Mouse (Mus musculus) MEL (cell line): ENCODE results near the gene Thsd7b. TPM values are rescaled to one million over a fixed set of nuclear protein-coding genes. Genes with fewer than 3 reads are reported as not detected.

Experiments
- DNase-seq: peaks from one replicate; pipeline ENCODE4 v3.0.0; 2011; ENCODE audit warnings: low read depth, low spot score
- H3K27ac ChIP-seq: 2 replicates; pipeline ENCODE4 v1.5.1; 2012; ENCODE audit warnings: low read depth, mild to moderate bottlenecking, control low read depth, low read length, moderate library complexity; ENCODE audit not compliant: control insufficient read depth
- H3K27me3 ChIP-seq, 2 experiments: fragments of 150-350 bp in 1 of 2; sonication (generic) in 1 of 2; 2 replicates each; pipeline ENCODE4 v1.6.1; 2012; ENCODE audit warnings: low read length in 2 of 2, mild to moderate bottlenecking in 2 of 2, improper control_type of control experiment in 1 of 2, moderate library complexity in 1 of 2; ENCODE audit not compliant: insufficient read depth in 2 of 2, control insufficient read depth in 1 of 2
- H3K36me3 ChIP-seq, 2 experiments: 2 replicates each; pipeline ENCODE4 v1.6.1; 2012 to 2014; ENCODE audit warnings: low read length in 2 of 2, improper control_type of control experiment in 1 of 2, inconsistent platforms in 1 of 2, mild to moderate bottlenecking in 1 of 2; ENCODE audit not compliant: insufficient read depth in 2 of 2, control insufficient read depth in 1 of 2
- H3K4me1 ChIP-seq, 2 experiments: fragments of 150-350 bp in 1 of 2; sonication (generic) in 1 of 2; 2 replicates each; pipeline ENCODE4 v1.6.1; 2012; ENCODE audit warnings: low read length in 2 of 2, improper control_type of control experiment in 1 of 2, mild to moderate bottlenecking in 1 of 2; ENCODE audit not compliant: insufficient read depth in 2 of 2, control insufficient read depth in 1 of 2
- H3K4me3 ChIP-seq, 2 experiments: fragments of 150-350 bp in 1 of 2; sonication (generic) in 1 of 2; 2 replicates each; pipeline ENCODE4 v1.5.1; 2012; ENCODE audit warnings: low read depth in 2 of 2, low read length in 2 of 2, mild to moderate bottlenecking in 2 of 2, moderate library complexity in 2 of 2, control low read depth in 1 of 2, improper control_type of control experiment in 1 of 2; ENCODE audit not compliant: control insufficient read depth in 1 of 2, insufficient read depth in 1 of 2
- H3K79me2 ChIP-seq: 2 replicates; pipeline ENCODE4 v1.6.1; 2012; ENCODE audit warnings: mild to moderate bottlenecking, low read length, moderate library complexity; ENCODE audit not compliant: control insufficient read depth, poor library complexity, insufficient read depth
- H3K9ac ChIP-seq: 2 replicates; pipeline ENCODE4 v1.6.1; 2012; ENCODE audit warnings: low read depth, mild to moderate bottlenecking, control low read depth, low read length, moderate library complexity; ENCODE audit not compliant: control insufficient read depth, poor library complexity, severe bottlenecking
- H3K9me3 ChIP-seq: fragments of 150-350 bp; sonication (generic); replicated peaks from 2 replicates; pipeline ENCODE4 v1.6.1; 2012; ENCODE audit warnings: mild to moderate bottlenecking, low read length, improper control_type of control experiment, moderate library complexity; ENCODE audit not compliant: insufficient read depth
- CHD1 ChIP-seq: IDR thresholded peaks from 2 replicates; pipeline ENCODE4 v1.6.1; 2012; ENCODE audit warnings: low read depth, mild to moderate bottlenecking, inconsistent platforms, low read length, improper control_type of control experiment
- CTCF ChIP-seq, 3 experiments: IDR thresholded peaks in 2 of 3; conservative IDR thresholded peaks in 1 of 3; 2 replicates each; pipeline ENCODE4 v1.5.1; 2011 to 2012; ENCODE audit warnings: low read length in 3 of 3, low read depth in 2 of 3, mild to moderate bottlenecking in 2 of 3, improper control_type of control experiment in 1 of 3, inconsistent platforms in 1 of 3, mixed read lengths in 1 of 3, moderate library complexity in 1 of 3; ENCODE audit not compliant: control insufficient read depth in 1 of 3, insufficient read depth in 1 of 3, poor library complexity in 1 of 3, severe bottlenecking in 1 of 3
- E2F4 ChIP-seq: IDR thresholded peaks from 2 replicates; pipeline ENCODE4 v1.6.1; 2011; ENCODE audit warnings: low read depth, low read length, improper control_type of control experiment, borderline replicate concordance
- ELF1 ChIP-seq: IDR thresholded peaks from 2 replicates; pipeline ENCODE4 v1.6.1; 2014; ENCODE audit warnings: low read depth, mild to moderate bottlenecking, inconsistent platforms, low read length, improper control_type of control experiment, moderate library complexity
- EP300 ChIP-seq, 2 experiments: IDR thresholded peaks; 2 replicates each; pipeline ENCODE4 v1.6.1; 2011; ENCODE audit warnings: improper control_type of control experiment in 2 of 2, low read length in 2 of 2, low read depth in 1 of 2, mild to moderate bottlenecking in 1 of 2
- ETS1 ChIP-seq: IDR thresholded peaks from 2 replicates; pipeline ENCODE4 v1.6.1; 2012; ENCODE audit warnings: low read depth, mild to moderate bottlenecking, inconsistent platforms, low read length, improper control_type of control experiment, moderate library complexity
- GATA1 ChIP-seq: IDR thresholded peaks from 2 replicates; pipeline ENCODE4 v1.6.1; 2011; ENCODE audit warnings: low read depth, low read length, improper control_type of control experiment
- HCFC1 ChIP-seq: IDR thresholded peaks from 2 replicates; pipeline ENCODE4 v1.6.1; 2012; ENCODE audit warnings: low read depth, mild to moderate bottlenecking, inconsistent platforms, low read length, improper control_type of control experiment, moderate library complexity
- JUND ChIP-seq: IDR thresholded peaks from 2 replicates; pipeline ENCODE4 v1.6.1; 2011; ENCODE audit warnings: low read depth, mild to moderate bottlenecking, improper control_type of control experiment, low read length
- KAT2A ChIP-seq: conservative IDR thresholded peaks from 2 replicates; pipeline ENCODE4 v1.6.1; 2012; ENCODE audit warnings: low read depth, low read length, improper control_type of control experiment, inconsistent platforms
- MAFK ChIP-seq: IDR thresholded peaks from 2 replicates; pipeline ENCODE4 v1.6.1; 2011; ENCODE audit warnings: low read depth, mild to moderate bottlenecking, low read length, improper control_type of control experiment, borderline replicate concordance
- NRF1 ChIP-seq: IDR thresholded peaks from 2 replicates; pipeline ENCODE4 v1.6.1; 2014; ENCODE audit warnings: low read depth, mild to moderate bottlenecking, inconsistent platforms, low read length, improper control_type of control experiment, moderate library complexity; ENCODE audit not compliant: poor library complexity, insufficient read depth, severe bottlenecking
- POLR2A ChIP-seq, 2 experiments: IDR thresholded peaks; 2 replicates each; pipeline ENCODE4 v1.6.1; 2011 to 2012; ENCODE audit warnings: low read length in 2 of 2, mild to moderate bottlenecking in 2 of 2, control low read depth in 1 of 2, improper control_type of control experiment in 1 of 2, low read depth in 1 of 2, moderate library complexity in 1 of 2; ENCODE audit not compliant: control insufficient read depth in 1 of 2, insufficient read depth in 1 of 2, poor library complexity in 1 of 2
- POLR2AphosphoS2 ChIP-seq: IDR thresholded peaks from 2 replicates; pipeline ENCODE4 v1.6.1; 2011; ENCODE audit warnings: low read length, improper control_type of control experiment
- RCOR1 ChIP-seq: IDR thresholded peaks from 2 replicates; pipeline ENCODE4 v1.6.1; 2012; ENCODE audit warnings: low read depth, mild to moderate bottlenecking, inconsistent platforms, low read length, improper control_type of control experiment
- TAL1 ChIP-seq: IDR thresholded peaks from 2 replicates; pipeline ENCODE4 v1.6.1; 2012; ENCODE audit warnings: mild to moderate bottlenecking, inconsistent platforms, low read length, moderate library complexity, mixed read lengths
- TBP ChIP-seq: IDR thresholded peaks from 2 replicates; pipeline ENCODE4 v1.8.0; 2011; ENCODE audit warnings: low read depth, low read length, improper control_type of control experiment
- TCF12 ChIP-seq: IDR thresholded peaks from 2 replicates; pipeline ENCODE4 v1.6.1; 2014; ENCODE audit warnings: low read depth, mild to moderate bottlenecking, inconsistent platforms, low read length, improper control_type of control experiment, moderate library complexity
- USF2 ChIP-seq, 2 experiments: IDR thresholded peaks; 2 replicates each; pipeline ENCODE4 v1.6.1; 2011 to 2012; ENCODE audit warnings: improper control_type of control experiment in 2 of 2, low read length in 2 of 2, borderline replicate concordance in 1 of 2, inconsistent platforms in 1 of 2, low read depth in 1 of 2, mild to moderate bottlenecking in 1 of 2; ENCODE audit not compliant: insufficient read depth in 1 of 2
- ZC3H11A ChIP-seq: IDR thresholded peaks from 2 replicates; pipeline ENCODE4 v1.6.1; 2012; ENCODE audit warnings: low read depth, mild to moderate bottlenecking, inconsistent platforms, low read length, improper control_type of control experiment
- polyA plus RNA-seq, 2 experiments: library from polyadenylated mRNA; stranded (reverse) in 1 of 2; unstranded in 1 of 2; fragments of >175 nt in 1 of 2; fragments of >200 nt in 1 of 2; gene quantifications; 2 replicates each; pipeline versions ENCODE4 v1.2.1 to v1.2.4; 2012; ENCODE audit warnings: low replicate concordance in 2 of 2, low read depth in 1 of 2; ENCODE audit not compliant: insufficient read length in 2 of 2, insufficient read depth in 1 of 2, missing spikeins in 1 of 2
- total RNA-seq: library from RNA; depleted of rRNA; stranded (reverse); fragments of 300-350 nt; gene quantifications from 2 replicates; pipeline ENCODE4 v1.2.3, GENCODE M21; 2012

Gene Thsd7b
- total and polyA plus RNA-seq, 3 experiments: not detected

GRCm38 (mm10) chr1:129777055-129777454, 504.0 kb downstream of the Thsd7b start:
- DNase-seq: peak; percentile 89
- no peaks in the 10 kb centered on the region for H3K27me3 ChIP-seq
- peaks cover 0 to 16% of the 10 kb centered on the region in 2 experiments; a peak in 2 of 4 replicates for H3K36me3 ChIP-seq
- peaks cover 3 to 5% of the 10 kb centered on the region in 2 experiments; a peak in 3 of 4 replicates for H3K4me1 ChIP-seq
- H3K79me2 ChIP-seq: no peaks in the 10 kb centered on the region
- H3K9ac ChIP-seq: no peak overlapping the region
- peak overlapping the region; percentile 79 for H3K27ac ChIP-seq
- no peaks in the 10 kb centered on the region for H3K9me3 ChIP-seq
- no peak overlapping the region for H3K4me3 ChIP-seq
- no peak for TF ChIP-seq CTCF (IDR thresholded peaks at IDR 0.05 in 2 of 3, conservative IDR thresholded peaks at IDR 0.05 in 1 of 3; ENCODE audit: control insufficient read depth in 1 of 3, insufficient read depth in 1 of 3, low read depth in 2 of 3, low read length in 3 of 3, poor library complexity in 1 of 3, severe bottlenecking in 1 of 3)
- peak; percentile 31; the same call in 1 of the 2 replicates for TF ChIP-seq ELF1
- peak; percentile 78 for TF ChIP-seq ETS1
- no peak for TF ChIP-seq MAFK
- no peak for TF ChIP-seq POLR2AphosphoS2
- TF ChIP-seq TAL1: peak; percentile 81
- TF ChIP-seq CHD1: no peak
- peak; percentile 86 for TF ChIP-seq TCF12
- TF ChIP-seq HCFC1: peak; percentile 46; the same call in 1 of the 2 replicates
- TF ChIP-seq RCOR1: peak; percentile 75
- TF ChIP-seq USF2 (IDR thresholded peaks at IDR 0.05; ENCODE audit: borderline replicate concordance in 1 of 2, insufficient read depth in 1 of 2, low read depth in 1 of 2, low read length in 2 of 2): no peak
- TF ChIP-seq TBP: peak; percentile 56; the same call in 1 of the 2 replicates
- TF ChIP-seq KAT2A: no peak
- peak; percentile 98 for TF ChIP-seq GATA1
- TF ChIP-seq EP300 (IDR thresholded peaks at IDR 0.05; ENCODE audit: low read depth in 1 of 2, low read length in 2 of 2): peak; percentile 92 to 96
- no peak for TF ChIP-seq POLR2A (IDR thresholded peaks at IDR 0.05; ENCODE audit: control insufficient read depth in 1 of 2, insufficient read depth in 1 of 2, low read depth in 1 of 2, low read length in 2 of 2, poor library complexity in 1 of 2)
- no peak for TF ChIP-seq ZC3H11A
- TF ChIP-seq E2F4: no peak
- TF ChIP-seq JUND: no peak
- TF ChIP-seq NRF1: no peak
- TF ChIP-seq, all 39 proteins: peak for 9

- TF ChIP-seq RCOR1 (peak; percentile 23; the same call in 1 of the 2 replicates), ETS1 (no peak)
- no peaks in the 10 kb centered on the region for H3K79me2 ChIP-seq
- no peak overlapping the region for H3K9ac ChIP-seq
- peaks cover 0 to 16% of the 10 kb centered on the region in 2 experiments; a peak in 2 of 4 replicates for H3K36me3 ChIP-seq
- no peak for DNase-seq
- H3K4me1 ChIP-seq: peaks cover 3 to 5% of the 10 kb centered on the region in 2 experiments; a peak in 3 of 4 replicates
- H3K27me3 ChIP-seq: no peaks in the 10 kb centered on the region
- no peaks in the 10 kb centered on the region for H3K9me3 ChIP-seq
- no peak overlapping the region for H3K27ac ChIP-seq
- no peak overlapping the region for H3K4me3 ChIP-seq
Observed at GRCm38 (mm10) chr1:129779506-129779905, 506.4 kb downstream of the Thsd7b start.
